Mouse (Mus musculus) thymus, postnatal 14 days (tissue): Measurements from ENCODE around the gene Bicc1.
A peak's percentile ranks its signal among the peaks of the same experiment; 100 is the strongest.
"Not testable (repeated sequence)": the region's sequence is repeated elsewhere in the genome, so short reads cannot be mapped to it uniquely, and the experiment has no call there.

Source experiments
- DNase-seq: peaks from one replicate; pipeline ENCODE4 v3.0.0; 2021

Gene Bicc1

GRCm38 (mm10) chr10:70987396-70987795, 172.1 kb downstream of the Bicc1 start:
- no peak for DNase-seq

GRCm38 (mm10) chr10:70983036-70983670, 176.3 kb downstream of the Bicc1 start:
- DNase-seq: no peak

GRCm38 (mm10) chr10:70982156-70982555, 177.3 kb downstream of the Bicc1 start:
- DNase-seq: no peak

GRCm38 (mm10) chr10:70979657-70980056, 179.8 kb downstream of the Bicc1 start:
- DNase-seq: no peak

- DNase-seq: no peak
These were observed 182.4 kb downstream of the Bicc1 start for GRCm38 (mm10) chr10:70977141-70977540.

- no peak for DNase-seq
These were observed 182.9 kb downstream of the Bicc1 start for GRCm38 (mm10) chr10:70976633-70977032.

- no peak for DNase-seq
These were observed 188.3 kb downstream of the Bicc1 start for GRCm38 (mm10) chr10:70971156-70971555.

GRCm38 (mm10) chr10:70968848-70969683, 190.4 kb downstream of the Bicc1 start:
- DNase-seq: no peak

GRCm38 (mm10) chr10:70966642-70967345, 192.7 kb downstream of the Bicc1 start:
- no peak for DNase-seq

- DNase-seq: no peak
These were observed 194.8 kb downstream of the Bicc1 start for GRCm38 (mm10) chr10:70964706-70965105.

- peak; percentile 15 for DNase-seq
These were observed 195.8 kb downstream of the Bicc1 start for GRCm38 (mm10) chr10:70963599-70964193.

GRCm38 (mm10) chr10:70961641-70962040, 197.9 kb downstream of the Bicc1 start:
- DNase-seq: no peak

- DNase-seq: not testable (repeated sequence)
These were observed 199.1 kb downstream of the Bicc1 start for GRCm38 (mm10) chr10:70960396-70960795.

- peak; percentile 5 for DNase-seq
These were observed 206.7 kb downstream of the Bicc1 start for GRCm38 (mm10) chr10:70952770-70953147.

GRCm38 (mm10) chr10:70952056-70952769, 207.3 kb downstream of the Bicc1 start:
- no peak for DNase-seq

- no peak for DNase-seq
These were observed 209.4 kb downstream of the Bicc1 start for GRCm38 (mm10) chr10:70950105-70950424.

GRCm38 (mm10) chr10:70949254-70950104, 210.0 kb downstream of the Bicc1 start:
- DNase-seq: no peak

GRCm38 (mm10) chr10:70948276-70948675, 211.2 kb downstream of the Bicc1 start:
- no peak for DNase-seq

- not testable (repeated sequence) for DNase-seq
These were observed 213.4 kb downstream of the Bicc1 start for GRCm38 (mm10) chr10:70946121-70946520.

- DNase-seq: no peak
These were observed 214.4 kb downstream of the Bicc1 start for GRCm38 (mm10) chr10:70945076-70945475.

- no peak for DNase-seq
These were observed 217.9 kb downstream of the Bicc1 start for GRCm38 (mm10) chr10:70941623-70942022.

GRCm38 (mm10) chr10:70939751-70940150, 219.7 kb downstream of the Bicc1 start:
- no peak for DNase-seq
